9 mouse cellular contexts compared by ENCODE assay signal in genomic region chr2:121308997-121309416, GRCm38 (mm10). TPM values are rescaled to one million over a fixed set of nuclear protein-coding genes. Genes with fewer than 3 reads are reported as not detected.
A peak's percentile ranks its signal among the peaks of the same experiment; 100 is the strongest.
DNase-seq lines count a peak whose midpoint lies in the region; ATAC-seq and TF ChIP-seq lines count a peak whose summit lies in the region.
"Had no signal": no experiment of that assay in that cellular context is flagged by ENCODE, and none has a peak within 500 bp of the region (broad histone marks: within the 10 kb centered on the region; RNA-seq: fewer than 3 reads in every experiment).

No protein-coding gene starts in this region.

- peak; percentile 55 for DNase-seq in ZHBTc4 (ENCODE audit: low read depth, low spot score)
- DNase-seq in forebrain, embryonic 11.5 days (ENCODE audit: low spot score) = no peak
- no peak for DNase-seq in retina, embryonic 14.5 days (ENCODE audit: low spot score)
- no peak for DNase-seq in right cerebral cortex, postnatal 4 days

- no peak overlapping the region for H3K9ac ChIP-seq in ES-Bruce4 (ENCODE audit: low read depth, poor library complexity, severe bottlenecking)
- no peak overlapping the region for H3K9ac ChIP-seq in heart, embryonic 16.5 days (ENCODE audit: low read length)
- H3K9ac ChIP-seq in limb, embryonic 12.5 days (replicated peaks) = no peak overlapping the region
- H3K9ac ChIP-seq in stomach, embryonic 16.5 days (ENCODE audit: low read length) = 0 out of 2 replicates have a peak overlapping the region, but pooled peaks have one; percentile 24
- H3K9ac ChIP-seq in forebrain, embryonic 11.5 days (ENCODE audit: low read length) = no peak overlapping the region
- H3K9ac ChIP-seq: midbrain, embryonic 12.5 days had no signal

- H3K4me3 ChIP-seq in ES-Bruce4 (ENCODE audit: low read depth, low read length) = peak overlapping the region; percentile 16; the same call in 1 of the 2 replicates
- H3K4me3 ChIP-seq in heart, embryonic 16.5 days (ENCODE audit: low read length) = peak overlapping the region; percentile 15; the same call in 1 of the 2 replicates
- H3K4me3 ChIP-seq in limb, embryonic 12.5 days (replicated peaks) = no peak overlapping the region
- peak overlapping the region; percentile 18; the same call in 1 of the 2 replicates for H3K4me3 ChIP-seq in stomach, embryonic 16.5 days (replicated peaks; ENCODE audit: low read length)
- H3K4me3 ChIP-seq in forebrain, embryonic 11.5 days (ENCODE audit: low read depth, low read length) = no peak overlapping the region
- H3K4me3 ChIP-seq: midbrain, embryonic 12.5 days had no signal

- no peaks in the 10 kb centered on the region for H3K9me3 ChIP-seq in ES-Bruce4 (replicated peaks; ENCODE audit: control insufficient read depth, insufficient read depth, low read length, poor library complexity, severe bottlenecking)
- H3K9me3 ChIP-seq in heart, embryonic 16.5 days (replicated peaks; ENCODE audit: control insufficient read depth, low read length) = no peaks in the 10 kb centered on the region
- H3K9me3 ChIP-seq in limb, embryonic 12.5 days = no peaks in the 10 kb centered on the region
- H3K9me3 ChIP-seq in stomach, embryonic 16.5 days (replicated peaks; ENCODE audit: control insufficient read depth, low read length) = no peaks in the 10 kb centered on the region
- H3K9me3 ChIP-seq in forebrain, embryonic 11.5 days (ENCODE audit: control insufficient read depth, low read length) = no peaks in the 10 kb centered on the region
- H3K9me3 ChIP-seq: midbrain, embryonic 12.5 days had no signal

- peak overlapping the region; percentile 42 for H3K4me2 ChIP-seq in heart, embryonic 16.5 days (ENCODE audit: low read depth, low read length)
- peak overlapping the region; percentile 39; the same call in 1 of the 2 replicates for H3K4me2 ChIP-seq in limb, embryonic 12.5 days
- H3K4me2 ChIP-seq in stomach, embryonic 16.5 days (ENCODE audit: low read depth, low read length) = peak overlapping the region; percentile 28
- H3K4me2 ChIP-seq in forebrain, embryonic 11.5 days (ENCODE audit: low read depth, low read length, severe bottlenecking) = no peak overlapping the region
- H3K4me2 ChIP-seq: midbrain, embryonic 12.5 days had no signal

- H3K27ac ChIP-seq in ES-Bruce4 (ENCODE audit: insufficient read depth, low read length) = no peak overlapping the region
- 0 out of 2 replicates have a peak overlapping the region, but pooled peaks have one; percentile 8 for H3K27ac ChIP-seq in heart, embryonic 16.5 days (ENCODE audit: low read length)
- no peak overlapping the region for H3K27ac ChIP-seq in limb, embryonic 12.5 days
- peak overlapping the region; percentile 30; the same call in 1 of the 2 replicates for H3K27ac ChIP-seq in stomach, embryonic 16.5 days (ENCODE audit: low read length)
- H3K27ac ChIP-seq in forebrain, embryonic 11.5 days (ENCODE audit: low read depth, low read length) = no peak overlapping the region
- H3K27ac ChIP-seq: midbrain, embryonic 12.5 days had no signal

- WGBS in heart, embryonic 16.5 days = 31% methylated on average over 5 of the region's 5 CpGs
- WGBS in limb, embryonic 12.5 days = 11% methylated on average over 5 of the region's 5 CpGs
- 20% methylated on average over 5 of the region's 5 CpGs for WGBS in stomach, embryonic 16.5 days
- WGBS in forebrain, embryonic 11.5 days = 45% methylated on average over 5 of the region's 5 CpGs

- 0 out of 2 replicates have a peak, but pooled peaks have one; percentile 20 for ATAC-seq in heart, embryonic 16.5 days (replicated peaks; ENCODE audit: extremely low read depth, insufficient read depth, low FRiP score)
- no peak for ATAC-seq in limb, embryonic 12.5 days (ENCODE audit: insufficient number of reproducible peaks, insufficient read depth, low FRiP score, low TSS enrichment, low read depth)
- ATAC-seq in stomach, embryonic 16.5 days (ENCODE audit: insufficient read depth, low FRiP score) = peak; percentile 56; the same call in 1 of the 2 replicates
- no peak for ATAC-seq in forebrain, embryonic 11.5 days (replicated peaks; ENCODE audit: low FRiP score)

- no peaks in the 10 kb centered on the region for H3K27me3 ChIP-seq in ES-Bruce4 (ENCODE audit: control insufficient read depth, insufficient read depth, low read length, poor library complexity, severe bottlenecking)
- no peaks in the 10 kb centered on the region for H3K27me3 ChIP-seq in heart, embryonic 16.5 days (ENCODE audit: control insufficient read depth, insufficient read depth, low read length)
- H3K27me3 ChIP-seq in limb, embryonic 12.5 days = peaks cover 34% of the 10 kb centered on the region
- no peaks in the 10 kb centered on the region for H3K27me3 ChIP-seq in stomach, embryonic 16.5 days (ENCODE audit: control insufficient read depth, insufficient read depth, low read length)
- H3K27me3 ChIP-seq in forebrain, embryonic 11.5 days (ENCODE audit: control insufficient read depth, insufficient read depth, low read length) = no peaks in the 10 kb centered on the region
- H3K27me3 ChIP-seq: midbrain, embryonic 12.5 days had no signal

- TF ChIP-seq POLR2A in ES-Bruce4 (IDR thresholded peaks at IDR 0.05; ENCODE audit: insufficient read depth, low read length) = no peak

- H3K36me3 ChIP-seq in ES-Bruce4 (ENCODE audit: control insufficient read depth, insufficient read depth, low read length, poor library complexity, severe bottlenecking) = no peaks in the 10 kb centered on the region
- H3K36me3 ChIP-seq in heart, embryonic 16.5 days (ENCODE audit: control insufficient read depth, insufficient read depth) = no peaks in the 10 kb centered on the region
- peaks cover 16% of the 10 kb centered on the region; the same call in 1 of the 2 replicates for H3K36me3 ChIP-seq in limb, embryonic 12.5 days
- 0 out of 2 replicates have a peak, but pooled peaks cover 8% of the 10 kb centered on the region for H3K36me3 ChIP-seq in stomach, embryonic 16.5 days (ENCODE audit: control insufficient read depth, insufficient read depth, low read length)
- no peaks in the 10 kb centered on the region; the same call in 1 of the 2 replicates for H3K36me3 ChIP-seq in forebrain, embryonic 11.5 days (ENCODE audit: control insufficient read depth, insufficient read depth, low read length)

- H3K4me1 ChIP-seq in ES-Bruce4 (ENCODE audit: control insufficient read depth, insufficient read depth, low read length) = no peaks in the 10 kb centered on the region
- peaks cover 3% of the 10 kb centered on the region; the same call in 1 of the 2 replicates for H3K4me1 ChIP-seq in heart, embryonic 16.5 days (ENCODE audit: control insufficient read depth, insufficient read depth, low read length)
- peaks cover 12% of the 10 kb centered on the region for H3K4me1 ChIP-seq in limb, embryonic 12.5 days (replicated peaks)
- H3K4me1 ChIP-seq in stomach, embryonic 16.5 days (ENCODE audit: control insufficient read depth, insufficient read depth, low read length) = no peaks in the 10 kb centered on the region; the same call in 1 of the 2 replicates
- no peaks in the 10 kb centered on the region for H3K4me1 ChIP-seq in forebrain, embryonic 11.5 days (replicated peaks; ENCODE audit: control insufficient read depth, insufficient read depth, low read length)
- H3K4me1 ChIP-seq: midbrain, embryonic 12.5 days had no signal

- no peak for TF ChIP-seq EP300 in ES-Bruce4 (IDR thresholded peaks at IDR 0.05; ENCODE audit: insufficient read depth, low read depth, low read length)

- TF ChIP-seq CTCF in ES-Bruce4 (IDR thresholded peaks at IDR 0.05; ENCODE audit: low read depth, low read length) = no peak

RNA-seq across cellular contexts. Expression of gene Map1a, which starts 19.6 kb away (rescaled TPM):
- polyA plus RNA-seq in ES-Bruce4 (2011; ENCODE audit: insufficient read depth, insufficient read length, low read depth, missing spikeins) = 5.3 and 9.2 TPM in 2 replicates
- polyA plus RNA-seq in heart, embryonic 16.5 days (2015; fragmentation: Nextera tagmentation; extraction: Ambion mirVana) = 3.7 and 4.0 TPM in 2 replicates
- polyA plus RNA-seq in limb, embryonic 12.5 days (2016; fragmentation: Nextera tagmentation; extraction: Ambion mirVana) = 2.5 and 3.0 TPM in 2 replicates
- 3.2 and 3.5 TPM in 2 replicates for polyA plus RNA-seq in stomach, embryonic 16.5 days (2015; fragmentation: Nextera tagmentation; extraction: Ambion mirVana)
- polyA plus RNA-seq in forebrain, embryonic 11.5 days (2014; fragmentation: Nextera tagmentation; extraction: Ambion mirVana) = 16.2 and 18.1 TPM in 2 replicates

RNA-seq across cellular contexts. Expression of gene Trp53bp1, which starts 37.8 kb away (rescaled TPM):
- polyA plus RNA-seq in ES-Bruce4 (2011; ENCODE audit: insufficient read depth, insufficient read length, low read depth, missing spikeins) = 76.2 and 101 TPM in 2 replicates
- 34.5 and 42.4 TPM in 2 replicates for polyA plus RNA-seq in heart, embryonic 16.5 days (2015; fragmentation: Nextera tagmentation; extraction: Ambion mirVana)
- 132 and 136 TPM in 2 replicates for polyA plus RNA-seq in limb, embryonic 12.5 days (2016; fragmentation: Nextera tagmentation; extraction: Ambion mirVana)
- polyA plus RNA-seq in stomach, embryonic 16.5 days (2015; fragmentation: Nextera tagmentation; extraction: Ambion mirVana) = 50.0 and 55.5 TPM in 2 replicates
- polyA plus RNA-seq in forebrain, embryonic 11.5 days (2014; fragmentation: Nextera tagmentation; extraction: Ambion mirVana) = 152 and 169 TPM in 2 replicates

RNA-seq across cellular contexts. Expression of gene Ppip5k1, which starts 46.2 kb away (rescaled TPM):
- polyA plus RNA-seq in ES-Bruce4 (2011; ENCODE audit: insufficient read depth, insufficient read length, low read depth, missing spikeins) = 14.9 TPM in 2 replicates
- polyA plus RNA-seq in heart, embryonic 16.5 days (2015; fragmentation: Nextera tagmentation; extraction: Ambion mirVana) = 11.0 and 13.5 TPM in 2 replicates
- 7.6 and 9.9 TPM in 2 replicates for polyA plus RNA-seq in limb, embryonic 12.5 days (2016; fragmentation: Nextera tagmentation; extraction: Ambion mirVana)
- polyA plus RNA-seq in stomach, embryonic 16.5 days (2015; fragmentation: Nextera tagmentation; extraction: Ambion mirVana) = 19.3 and 21.2 TPM in 2 replicates
- polyA plus RNA-seq in forebrain, embryonic 11.5 days (2014; fragmentation: Nextera tagmentation; extraction: Ambion mirVana) = 10.7 and 11.7 TPM in 2 replicates

RNA-seq across cellular contexts. Expression of gene Ckmt1, which starts 48.5 kb away (rescaled TPM):
- polyA plus RNA-seq in ES-Bruce4 (2011; ENCODE audit: insufficient read depth, insufficient read length, low read depth, missing spikeins) = 23.2 and 28.4 TPM in 2 replicates
- 2.4 and 4.2 TPM in 2 replicates for polyA plus RNA-seq in heart, embryonic 16.5 days (2015; fragmentation: Nextera tagmentation; extraction: Ambion mirVana)
- polyA plus RNA-seq in limb, embryonic 12.5 days (2016; fragmentation: Nextera tagmentation; extraction: Ambion mirVana) = 1.6 and 2.1 TPM in 2 replicates
- 260 and 360 TPM in 2 replicates for polyA plus RNA-seq in stomach, embryonic 16.5 days (2015; fragmentation: Nextera tagmentation; extraction: Ambion mirVana)
- polyA plus RNA-seq in forebrain, embryonic 11.5 days (2014; fragmentation: Nextera tagmentation; extraction: Ambion mirVana) = 3.0 and 3.6 TPM in 2 replicates

Comparison
In these comparisons a context has a peak if more than half of its experiments do, and no peak if none do; other contexts are left out.
1. H3K27ac ChIP-seq: peak in heart, embryonic 16.5 days (single experiment) and stomach, embryonic 16.5 days (single experiment); none in ES-Bruce4 (single experiment), limb, embryonic 12.5 days (single experiment) and forebrain, embryonic 11.5 days (single experiment).
2. H3K4me3 ChIP-seq: peak in ES-Bruce4 (single experiment), heart, embryonic 16.5 days (single experiment) and stomach, embryonic 16.5 days (single experiment); none in limb, embryonic 12.5 days (single experiment) and forebrain, embryonic 11.5 days (single experiment).
3. ATAC-seq: peak in heart, embryonic 16.5 days (single experiment) and stomach, embryonic 16.5 days (single experiment); none in limb, embryonic 12.5 days (single experiment) and forebrain, embryonic 11.5 days (single experiment).